Mouse (Mus musculus): Measurements from ENCODE around the gene Os9.

DNA sequence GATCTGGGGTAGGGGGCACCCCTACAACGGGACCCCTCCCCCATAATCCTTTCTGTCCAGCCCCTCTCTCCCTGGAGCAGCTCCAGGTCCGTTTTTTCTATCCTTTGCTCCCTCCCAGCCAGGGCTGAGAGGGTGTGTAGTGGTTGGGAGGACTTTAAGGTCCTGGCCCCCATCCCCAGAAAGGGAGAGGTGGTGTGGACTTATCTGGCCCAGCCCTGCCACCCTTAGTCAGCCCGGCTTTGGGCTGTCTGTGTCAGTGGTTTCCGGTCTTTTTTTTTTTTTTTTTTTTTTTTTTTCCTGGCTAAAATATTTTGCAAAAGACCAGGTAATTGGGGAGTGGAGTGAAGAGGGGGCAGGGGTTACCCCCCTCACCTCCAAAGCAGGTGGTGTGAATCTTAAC lies 28.2 kb downstream of the Os9 start:
- TF ChIP-seq CTCF (IDR thresholded peaks at IDR 0.05; ENCODE audit: low read depth) (no peak), EP300 (IDR thresholded peaks at IDR 0.05; ENCODE audit: low read depth) (no peak)
